Mouse (Mus musculus): ENCODE measurements around the gene Haghl. TPM values are rescaled to one million over a fixed set of nuclear protein-coding genes. Genes with fewer than 3 reads are reported as not detected.
A peak's percentile ranks its signal among the peaks of the same experiment; 100 is the strongest.

Gene Haghl
- polyA plus RNA-seq, 1 experiment from 2014 or later = 130 TPM

DNA sequence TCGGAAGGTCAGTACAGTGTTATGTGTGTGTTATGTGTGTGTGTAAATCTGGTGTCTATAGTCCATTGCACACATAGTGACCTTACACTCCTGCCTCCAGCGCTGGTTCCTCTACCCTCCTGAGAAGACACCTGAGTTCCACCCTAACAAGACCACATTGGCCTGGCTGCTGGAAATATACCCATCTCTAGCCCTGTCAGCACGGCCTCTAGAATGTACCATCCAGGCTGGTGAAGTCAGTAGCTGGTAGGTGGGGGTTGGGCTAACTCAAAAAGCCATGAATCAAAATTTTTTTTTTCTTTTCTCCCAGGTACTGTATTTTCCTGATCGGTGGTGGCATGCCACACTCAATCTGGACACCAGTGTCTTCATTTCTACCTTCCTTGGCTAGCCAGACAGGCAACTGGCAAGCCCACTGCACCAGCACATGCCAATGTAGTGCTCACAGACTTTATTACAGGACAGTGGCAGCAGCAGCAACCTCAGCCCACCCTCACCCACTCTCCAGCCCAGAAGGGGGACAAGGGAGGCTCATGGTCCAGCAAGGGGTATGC lies 44.8 kb upstream of the Haghl start:
- H3K4me3 ChIP-seq (ENCODE audit: low read depth, low read length) = no peak overlapping the region

DNA sequence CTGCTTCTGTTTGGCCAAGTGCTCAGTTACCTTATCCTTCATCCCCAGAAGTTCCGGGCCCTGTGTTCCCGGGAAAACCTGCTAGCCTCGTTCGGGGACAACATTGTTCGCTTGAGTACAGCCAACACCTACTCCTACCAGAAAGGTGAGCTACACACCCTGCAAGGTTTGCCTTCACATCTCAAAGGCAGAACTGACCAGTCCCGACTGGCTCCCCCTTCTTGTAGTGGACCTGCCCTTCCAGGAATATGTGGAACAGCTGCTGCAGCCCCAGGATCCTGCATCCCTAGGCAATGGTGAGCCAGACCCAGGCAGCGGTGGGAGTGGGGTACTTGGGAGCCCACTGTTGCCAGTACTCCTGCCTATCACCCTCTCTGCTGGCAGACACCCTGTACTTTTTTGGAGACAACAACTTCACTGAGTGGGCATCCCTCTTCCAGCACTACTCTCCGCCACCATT lies 44.1 kb upstream of the Haghl start:
- no peak for DNase-seq (ENCODE audit: low spot score)
- 37% methylated on average over 8 of the region's 8 CpGs for WGBS
- H3K9me3 ChIP-seq (replicated peaks; ENCODE audit: control insufficient read depth, low read length) = no peaks in the 10 kb centered on the region
- peak overlapping the region; percentile 89 for H3K4me2 ChIP-seq (ENCODE audit: low read length)
- peak overlapping the region; percentile 61 for H3K4me3 ChIP-seq (ENCODE audit: low read depth, low read length)
- no peaks in the 10 kb centered on the region for H3K27me3 ChIP-seq (replicated peaks; ENCODE audit: control insufficient read depth, insufficient read depth, low read length)
- peak overlapping the region; percentile 92 for H3K27ac ChIP-seq (ENCODE audit: low read depth, low read length)
- ATAC-seq = no peak
- peaks cover 38% of the 10 kb centered on the region for H3K4me1 ChIP-seq (ENCODE audit: control insufficient read depth, insufficient read depth, low read length)
- peak overlapping the region; percentile 88 for H3K9ac ChIP-seq (ENCODE audit: low read length)
- H3K36me3 ChIP-seq (ENCODE audit: control insufficient read depth, insufficient read depth, low read length) = peaks cover 50% of the 10 kb centered on the region

More for the DNA sequence above, 44.8 kb upstream of the Haghl start:
- H3K27me3 ChIP-seq (replicated peaks; ENCODE audit: control insufficient read depth, insufficient read depth, low read length) = no peaks in the 10 kb centered on the region
- H3K36me3 ChIP-seq (ENCODE audit: control insufficient read depth, insufficient read depth, low read length) = peaks cover 56% of the 10 kb centered on the region
- WGBS = 83% methylated on average over 4 of the region's 4 CpGs
- peaks cover 41% of the 10 kb centered on the region for H3K4me1 ChIP-seq (ENCODE audit: control insufficient read depth, insufficient read depth, low read length)
- H3K4me2 ChIP-seq (ENCODE audit: low read length) = peak overlapping the region; percentile 89; the same call in 1 of the 2 replicates
- no peak overlapping the region for H3K27ac ChIP-seq (ENCODE audit: low read depth, low read length)
- ATAC-seq (no peak), DNase-seq (ENCODE audit: low spot score) (no peak)
- no peaks in the 10 kb centered on the region for H3K9me3 ChIP-seq (replicated peaks; ENCODE audit: control insufficient read depth, low read length)
- H3K9ac ChIP-seq (ENCODE audit: low read length) = no peak overlapping the region

DNA sequence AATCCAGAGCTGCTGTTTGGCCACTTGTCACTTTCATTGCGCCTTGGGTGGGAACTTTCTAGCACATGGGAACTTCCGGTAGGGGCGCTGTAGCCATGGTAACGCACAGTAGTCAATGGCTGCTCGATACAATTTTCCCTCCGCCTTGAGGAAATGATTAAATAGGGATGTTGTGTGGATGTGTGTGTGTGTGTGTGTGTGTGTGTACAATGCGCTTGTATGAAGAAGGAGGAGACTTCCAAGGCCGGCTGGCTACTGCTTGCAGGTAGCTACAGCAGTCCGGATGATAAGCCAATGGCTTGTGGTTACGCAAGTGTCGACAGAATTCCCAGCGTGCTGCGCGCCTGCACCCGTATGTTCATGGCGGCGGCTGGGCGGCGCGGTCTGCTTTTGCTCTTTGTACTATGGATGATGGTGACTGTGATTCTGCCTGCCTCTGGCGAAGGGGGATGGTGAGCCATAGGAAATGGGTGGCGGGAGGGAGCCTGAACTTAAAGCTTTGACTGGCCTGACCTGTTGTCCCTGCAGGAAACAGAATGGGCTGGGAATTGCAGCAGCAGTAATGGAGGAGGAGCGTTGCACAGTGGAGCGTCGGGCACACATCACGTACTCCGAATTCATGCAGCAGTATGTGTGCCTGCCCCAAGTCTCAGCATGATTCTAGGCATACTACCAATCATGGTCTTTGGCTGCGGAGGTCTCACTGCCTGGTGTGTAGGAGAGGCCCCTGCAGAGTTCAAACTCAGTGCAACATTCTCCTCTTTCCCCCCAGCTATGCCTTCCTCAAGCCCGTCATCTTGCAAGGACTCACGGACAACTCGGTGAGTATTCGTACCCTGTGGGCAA lies 43.5 kb upstream of the Haghl start, which contains the start of gene Jmjd8:
Gene Jmjd8 (plus strand): TSS at position 156 of the 846 bp plus-strand sequence.
- H3K4me3 ChIP-seq (ENCODE audit: low read depth, low read length) = peak within 1 kb of the TSS; percentile 61
- peak within 1 kb of the TSS; percentile 92 for H3K27ac ChIP-seq (ENCODE audit: low read depth, low read length)
- peak within 1 kb of the TSS; percentile 88 for H3K9ac ChIP-seq (ENCODE audit: low read length)
- DNase-seq (ENCODE audit: low spot score) = peak; percentile 93
- H3K27me3 ChIP-seq (replicated peaks; ENCODE audit: control insufficient read depth, insufficient read depth, low read length) = no peaks in the 10 kb centered on the region
- ATAC-seq = peak; percentile 56
- H3K36me3 ChIP-seq (ENCODE audit: control insufficient read depth, insufficient read depth, low read length) = peaks cover 50% of the 10 kb centered on the region
- 2% methylated on average over 32 of the region's 32 CpGs for WGBS
- H3K4me2 ChIP-seq (ENCODE audit: low read length) = peak within 1 kb of the TSS; percentile 89
- no peaks in the 10 kb centered on the region for H3K9me3 ChIP-seq (replicated peaks; ENCODE audit: control insufficient read depth, low read length)
- peaks cover 38% of the 10 kb centered on the region for H3K4me1 ChIP-seq (ENCODE audit: control insufficient read depth, insufficient read depth, low read length)

DNA sequence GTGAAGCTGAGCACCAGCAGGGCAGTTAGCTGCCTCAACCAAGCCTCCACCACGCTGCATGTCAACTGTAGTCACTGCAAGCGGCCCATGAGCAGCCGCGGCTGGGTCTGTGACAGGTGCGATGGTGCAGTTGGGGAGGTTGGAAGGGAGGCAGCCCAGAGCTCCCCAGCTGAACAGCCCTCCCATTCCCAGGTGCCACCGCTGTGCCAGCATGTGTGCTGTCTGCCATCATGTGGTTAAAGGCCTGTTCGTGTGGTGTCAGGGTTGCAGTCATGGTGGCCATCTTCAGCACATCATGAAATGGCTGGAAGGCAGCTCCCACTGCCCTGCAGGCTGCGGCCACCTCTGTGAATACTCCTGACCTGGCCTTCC lies 42.7 kb upstream of the Haghl start:
- H3K4me1 ChIP-seq (ENCODE audit: control insufficient read depth, insufficient read depth, low read length) = peaks cover 35% of the 10 kb centered on the region
- no peaks in the 10 kb centered on the region for H3K9me3 ChIP-seq (replicated peaks; ENCODE audit: control insufficient read depth, low read length)
- ATAC-seq = no peak
- no peak for DNase-seq (ENCODE audit: low spot score)
- WGBS = 83% methylated on average over 8 of the region's 8 CpGs
- no peaks in the 10 kb centered on the region for H3K27me3 ChIP-seq (replicated peaks; ENCODE audit: control insufficient read depth, insufficient read depth, low read length)
- peak overlapping the region; percentile 89 for H3K4me2 ChIP-seq (ENCODE audit: low read length)
- H3K36me3 ChIP-seq (ENCODE audit: control insufficient read depth, insufficient read depth, low read length) = peaks cover 50% of the 10 kb centered on the region
- peak overlapping the region; percentile 88 for H3K9ac ChIP-seq (ENCODE audit: low read length)
- H3K27ac ChIP-seq (ENCODE audit: low read depth, low read length) = peak overlapping the region; percentile 92; the same call in 1 of the 2 replicates
- peak overlapping the region; percentile 61 for H3K4me3 ChIP-seq (ENCODE audit: low read depth, low read length)

DNA sequence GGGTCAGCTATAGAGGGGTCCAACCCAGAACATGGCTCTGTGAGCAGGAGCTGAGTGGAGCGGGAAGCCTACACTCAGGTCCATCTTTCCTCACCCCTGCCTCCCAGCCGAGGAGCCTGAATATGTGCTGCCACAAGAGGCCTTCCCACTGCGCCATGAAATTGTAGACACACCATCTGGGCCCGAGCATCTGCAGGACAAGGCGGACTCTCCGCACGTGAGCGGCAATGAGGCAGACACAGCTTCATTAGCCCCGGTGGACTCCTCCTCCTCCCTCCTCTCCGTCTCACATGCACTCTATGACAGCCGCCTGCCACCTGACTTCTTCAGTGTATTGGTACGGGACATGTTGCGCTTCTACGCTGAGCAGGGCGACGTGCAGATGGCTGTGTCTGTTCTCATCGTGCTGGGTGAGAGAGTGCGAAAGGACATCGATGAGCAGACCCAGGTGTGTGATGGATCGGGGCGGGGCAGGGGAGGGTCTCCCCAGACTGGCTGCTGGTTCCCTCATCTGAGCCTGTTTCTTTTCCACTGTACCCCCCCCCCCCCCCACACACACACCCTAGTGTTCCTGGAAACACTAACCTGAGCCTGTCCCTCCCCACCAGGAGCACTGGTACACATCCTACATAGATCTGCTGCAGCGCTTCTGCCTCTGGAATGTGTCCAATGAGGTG lies 42.2 kb upstream of the Haghl start:
- Histone ChIP-seq H3K9me3 (replicated peaks; ENCODE audit: control insufficient read depth, low read length) (no peaks in the 10 kb centered on the region), H3K9ac (ENCODE audit: low read length) (no peak overlapping the region), H3K4me3 (ENCODE audit: low read depth, low read length) (no peak overlapping the region), H3K36me3 (ENCODE audit: control insufficient read depth, insufficient read depth, low read length) (peaks cover 50% of the 10 kb centered on the region), H3K4me1 (ENCODE audit: control insufficient read depth, insufficient read depth, low read length) (peaks cover 35% of the 10 kb centered on the region), H3K27me3 (replicated peaks; ENCODE audit: control insufficient read depth, insufficient read depth, low read length) (no peaks in the 10 kb centered on the region), H3K4me2 (ENCODE audit: low read length) (peak overlapping the region; percentile 89; the same call in 1 of the 2 replicates), H3K27ac (ENCODE audit: low read depth, low read length) (no peak overlapping the region)
- DNase-seq (ENCODE audit: low spot score) = no peak
- 91% methylated on average over 22 of the region's 22 CpGs for WGBS
- ATAC-seq = no peak

DNA sequence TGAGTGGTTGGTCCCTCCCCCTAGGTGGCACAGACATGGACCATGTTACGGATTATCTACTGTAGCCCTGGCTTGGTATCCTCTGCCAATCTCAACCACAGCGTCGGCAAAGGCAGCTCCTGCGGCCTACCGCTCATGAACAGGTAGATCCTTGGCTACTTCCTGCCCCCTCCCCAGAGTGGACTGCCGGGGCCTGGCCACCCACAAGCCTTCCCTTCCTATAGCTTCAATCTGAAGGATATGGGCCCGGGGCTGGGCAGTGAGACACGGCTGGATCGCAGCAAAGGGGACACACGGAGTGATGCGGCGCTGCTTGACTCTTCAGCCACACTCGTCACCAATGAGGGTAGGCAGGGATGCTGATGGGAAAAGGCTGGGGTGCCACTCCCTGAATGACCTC lies 41.5 kb upstream of the Haghl start:
- H3K4me3 ChIP-seq (ENCODE audit: low read depth, low read length) = no peak overlapping the region
- H3K27me3 ChIP-seq (replicated peaks; ENCODE audit: control insufficient read depth, insufficient read depth, low read length) = no peaks in the 10 kb centered on the region
- H3K36me3 ChIP-seq (ENCODE audit: control insufficient read depth, insufficient read depth, low read length) = peaks cover 50% of the 10 kb centered on the region
- no peak overlapping the region for H3K27ac ChIP-seq (ENCODE audit: low read depth, low read length)
- 96% methylated on average over 13 of the region's 13 CpGs for WGBS
- H3K4me2 ChIP-seq (ENCODE audit: low read length) = no peak overlapping the region
- DNase-seq (ENCODE audit: low spot score) = no peak
- no peak for ATAC-seq
- no peak overlapping the region for H3K9ac ChIP-seq (ENCODE audit: low read length)
- no peaks in the 10 kb centered on the region for H3K9me3 ChIP-seq (replicated peaks; ENCODE audit: control insufficient read depth, low read length)
- H3K4me1 ChIP-seq (ENCODE audit: control insufficient read depth, insufficient read depth, low read length) = peaks cover 34% of the 10 kb centered on the region

DNA sequence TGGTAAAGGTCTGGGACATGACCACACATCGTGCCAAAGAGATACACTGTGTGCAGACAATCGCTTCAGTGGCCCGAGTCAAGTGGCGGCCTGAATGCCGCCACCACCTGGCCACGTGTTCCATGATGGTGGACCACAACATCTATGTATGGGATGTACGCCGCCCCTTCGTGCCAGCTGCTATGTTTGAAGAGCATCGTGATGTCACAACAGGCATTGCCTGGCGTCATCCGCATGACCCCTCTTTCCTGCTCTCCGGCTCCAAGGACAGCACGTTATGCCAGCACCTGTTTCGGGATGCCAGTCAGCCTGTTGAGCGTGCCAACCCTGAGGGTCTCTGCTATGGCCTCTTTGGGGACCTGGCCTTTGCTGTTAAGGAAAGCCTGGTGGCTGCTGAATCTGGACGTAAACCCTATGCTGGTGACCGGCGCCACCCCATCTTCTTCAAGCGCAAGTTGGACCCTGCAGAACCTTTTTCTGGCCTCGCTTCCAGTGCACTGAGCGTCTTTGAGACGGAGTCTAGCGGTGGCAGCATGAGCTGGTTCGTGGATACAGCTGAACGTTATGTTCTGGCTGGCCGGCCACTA lies 40.6 kb upstream of the Haghl start:
- Histone ChIP-seq H3K9ac (ENCODE audit: low read length) (no peak overlapping the region), H3K4me3 (ENCODE audit: low read depth, low read length) (no peak overlapping the region), H3K4me1 (ENCODE audit: control insufficient read depth, insufficient read depth, low read length) (peaks cover 25% of the 10 kb centered on the region), H3K4me2 (ENCODE audit: low read length) (no peak overlapping the region), H3K9me3 (replicated peaks; ENCODE audit: control insufficient read depth, low read length) (no peaks in the 10 kb centered on the region), H3K27me3 (replicated peaks; ENCODE audit: control insufficient read depth, insufficient read depth, low read length) (no peaks in the 10 kb centered on the region), H3K27ac (ENCODE audit: low read depth, low read length) (no peak overlapping the region), H3K36me3 (ENCODE audit: control insufficient read depth, insufficient read depth, low read length) (peaks cover 43% of the 10 kb centered on the region)
- DNase-seq (ENCODE audit: low spot score) (no peak), ATAC-seq (no peak)
- WGBS = 95% methylated on average over 27 of the region's 27 CpGs

DNA sequence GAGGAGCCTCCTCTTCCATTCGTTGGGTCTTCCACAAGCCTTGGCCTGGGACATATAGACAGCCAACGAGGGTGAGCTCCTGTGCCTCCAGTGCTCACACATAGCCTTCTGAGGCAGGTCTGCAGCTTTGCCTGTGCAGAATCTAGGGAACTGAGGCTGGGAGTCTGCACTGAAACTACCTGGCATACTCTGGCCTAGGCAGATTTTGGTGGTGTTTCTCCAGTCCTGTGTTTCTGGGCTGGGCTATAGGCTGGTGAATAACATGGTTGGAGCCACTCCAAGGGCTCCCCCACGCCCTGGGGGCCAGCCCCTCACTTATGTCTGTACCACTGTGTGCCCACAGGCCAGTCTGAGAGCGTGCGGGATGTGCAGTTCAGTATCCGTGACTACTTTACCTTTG lies 39.8 kb upstream of the Haghl start:
- Histone ChIP-seq H3K9me3 (replicated peaks; ENCODE audit: control insufficient read depth, low read length) (no peaks in the 10 kb centered on the region), H3K36me3 (ENCODE audit: control insufficient read depth, insufficient read depth, low read length) (peaks cover 35% of the 10 kb centered on the region), H3K4me1 (ENCODE audit: control insufficient read depth, insufficient read depth, low read length) (peaks cover 25% of the 10 kb centered on the region), H3K9ac (ENCODE audit: low read length) (no peak overlapping the region), H3K4me3 (ENCODE audit: low read depth, low read length) (no peak overlapping the region), H3K27ac (ENCODE audit: low read depth, low read length) (no peak overlapping the region), H3K27me3 (replicated peaks; ENCODE audit: control insufficient read depth, insufficient read depth, low read length) (0 out of 2 replicates have a peak, but pooled peaks cover 1% of the 10 kb centered on the region), H3K4me2 (ENCODE audit: low read length) (0 out of 2 replicates have a peak overlapping the region, but pooled peaks have one; percentile 96)
- 85% methylated on average over 6 of the region's 6 CpGs for WGBS
- ATAC-seq = no peak
- no peak for DNase-seq (ENCODE audit: low spot score)
